Mouse (Mus musculus): ENCODE data around the gene Scn8a. TPM values are rescaled to one million over a fixed set of nuclear protein-coding genes. Genes with fewer than 3 reads are reported as not detected.

Scn8a gene
- total RNA-seq, 2 experiments from 2014 or later, result 2.5 to 5.6 TPM

- DNase-seq, result no peak
These were observed 9.4 kb downstream of the Scn8a start for GRCm38 (mm10) chr15:100879073-100879472.

GRCm38 (mm10) chr15:100881385-100881784, 11.7 kb downstream of the Scn8a start:
- no peak for DNase-seq

- no peak for DNase-seq
These were observed 14.8 kb downstream of the Scn8a start for GRCm38 (mm10) chr15:100884481-100884880.

GRCm38 (mm10) chr15:100891962-100892361, 22.3 kb downstream of the Scn8a start:
- DNase-seq, result no peak

GRCm38 (mm10) chr15:100896502-100896901, 26.8 kb downstream of the Scn8a start:
- DNase-seq, result no peak

GRCm38 (mm10) chr15:100903811-100904210, 34.2 kb downstream of the Scn8a start:
- no peak for DNase-seq

GRCm38 (mm10) chr15:100905006-100905405, 35.3 kb downstream of the Scn8a start:
- DNase-seq, result no peak

- DNase-seq, result no peak
These were observed 36.1 kb downstream of the Scn8a start for GRCm38 (mm10) chr15:100905751-100906150.

- DNase-seq, result no peak
These were observed 39.2 kb downstream of the Scn8a start for GRCm38 (mm10) chr15:100908817-100909216.

GRCm38 (mm10) chr15:100909734-100910163, 40.1 kb downstream of the Scn8a start:
- no peak for DNase-seq

GRCm38 (mm10) chr15:100910381-100910841, 40.8 kb downstream of the Scn8a start:
- DNase-seq, result peak; percentile 26

GRCm38 (mm10) chr15:100912676-100913266, 43.1 kb downstream of the Scn8a start:
- DNase-seq, result no peak

- DNase-seq, result peak; percentile 45
These were observed 45.1 kb downstream of the Scn8a start for GRCm38 (mm10) chr15:100914734-100915242.

- DNase-seq, result no peak
These were observed 48.4 kb downstream of the Scn8a start for GRCm38 (mm10) chr15:100918046-100918445.

- DNase-seq, result no peak
These were observed 52.6 kb downstream of the Scn8a start for GRCm38 (mm10) chr15:100922210-100922609.

GRCm38 (mm10) chr15:100923476-100923875, 53.8 kb downstream of the Scn8a start:
- DNase-seq, result peak; percentile 67

GRCm38 (mm10) chr15:100924941-100925340, 55.3 kb downstream of the Scn8a start:
- no peak for DNase-seq

- DNase-seq, result no peak
These were observed 60.8 kb downstream of the Scn8a start for GRCm38 (mm10) chr15:100930477-100930876.

- no peak for DNase-seq
These were observed 66.5 kb downstream of the Scn8a start for GRCm38 (mm10) chr15:100936176-100936575.

- no peak for DNase-seq
These were observed 78.7 kb downstream of the Scn8a start for GRCm38 (mm10) chr15:100948383-100948782.

GRCm38 (mm10) chr15:100949169-100949568, 79.5 kb downstream of the Scn8a start:
- DNase-seq, result no peak

GRCm38 (mm10) chr15:100951491-100951890, 81.8 kb downstream of the Scn8a start:
- DNase-seq, result no peak

GRCm38 (mm10) chr15:100952292-100952691, 82.6 kb downstream of the Scn8a start:
- DNase-seq, result no peak

- no peak for DNase-seq
These were observed 83.2 kb downstream of the Scn8a start for GRCm38 (mm10) chr15:100952854-100953253.
